Mouse (Mus musculus) liver, postnatal 0 days (tissue): ENCODE results near the gene Mpeg1. TPM values are rescaled to one million over a fixed set of nuclear protein-coding genes. Genes with fewer than 3 reads are reported as not detected.

Experiments
- ATAC-seq: fragments of 200-750 bp; cut with Nextera tagmentation; 2 replicates; pipeline ENCODE4 v1.8.0; 2017; ENCODE audit warnings: mild to moderate bottlenecking, moderate library complexity
- DNase-seq: peaks from one replicate; pipeline ENCODE4 v3.0.0-alpha.2; 2016
- H3K27ac ChIP-seq: fragments of 300-500 bp; sonication (generic); 2 replicates; pipeline ENCODE4 v1.5.1; 2014; ENCODE audit warnings: antibody characterized with exemption, moderate library complexity, mild to moderate bottlenecking, low read depth
- H3K27me3 ChIP-seq: fragments of 300-500 bp; sonication (generic); 2 replicates; pipeline ENCODE4 v1.6.1; 2014; ENCODE audit warnings: low read length, control low read depth, mixed read lengths; ENCODE audit not compliant: insufficient read depth
- H3K36me3 ChIP-seq: fragments of 300-500 bp; sonication (generic); replicated peaks from 2 replicates; pipeline ENCODE4 v1.6.1; 2014; ENCODE audit warnings: mild to moderate bottlenecking, control low read depth, low read length, moderate library complexity, mixed read lengths; ENCODE audit not compliant: insufficient read depth
- H3K4me1 ChIP-seq: fragments of 300-500 bp; sonication (generic); 2 replicates; pipeline ENCODE4 v1.6.1; 2014; ENCODE audit warnings: antibody characterized with exemption, mild to moderate bottlenecking, control low read depth; ENCODE audit not compliant: insufficient read depth
- H3K4me2 ChIP-seq: fragments of 300-500 bp; sonication (generic); 2 replicates; pipeline ENCODE4 v1.6.1; 2014; ENCODE audit warnings: low read depth, mild to moderate bottlenecking, low read length, moderate library complexity, mixed read lengths
- H3K4me3 ChIP-seq: fragments of 300-500 bp; sonication (generic); 2 replicates; pipeline ENCODE4 v1.5.1; 2014; ENCODE audit warnings: low read depth, low read length
- H3K9ac ChIP-seq: fragments of 300-500 bp; sonication (generic); replicated peaks from 2 replicates; pipeline ENCODE4 v1.6.1; 2014; ENCODE audit warnings: mild to moderate bottlenecking, moderate library complexity
- H3K9me3 ChIP-seq: fragments of 300-500 bp; sonication (generic); 2 replicates; pipeline ENCODE4 v1.6.1; 2016; ENCODE audit warnings: mild to moderate bottlenecking, control low read depth, low read length, mixed read lengths
- CTCF ChIP-seq: sonication (generic); IDR thresholded peaks from 2 replicates; pipeline ENCODE4 v1.5.1; 2016; ENCODE audit warnings: antibody characterized with exemption, low read depth
- EP300 ChIP-seq: IDR thresholded peaks from 2 replicates; pipeline ENCODE4 v1.6.1; 2016; ENCODE audit warnings: antibody characterized with exemption, low read depth, mild to moderate bottlenecking
- WGBS: fragments of 180-500 bp; shearing (Covaris S2); extraction: QIAGEN DNeasy Blood & Tissue Kit; methylation state at CpG from one replicate; pipeline ENCODE4 v1.1.7; 2014; ENCODE audit not compliant: insufficient replicate concordance; 5-methylcytosine and 5-hydroxymethylcytosine counted together
- polyA plus RNA-seq: library from polyadenylated mRNA; unstranded; fragments of >200 nt; fragmentation: Nextera tagmentation; extraction: Ambion mirVana; gene quantifications from 2 replicates; pipeline ENCODE4 v1.2.1, GENCODE M21; 2015

The Mpeg1 gene
- polyA plus RNA-seq, 1 experiment from 2014 or later, result 3.5 TPM

DNA sequence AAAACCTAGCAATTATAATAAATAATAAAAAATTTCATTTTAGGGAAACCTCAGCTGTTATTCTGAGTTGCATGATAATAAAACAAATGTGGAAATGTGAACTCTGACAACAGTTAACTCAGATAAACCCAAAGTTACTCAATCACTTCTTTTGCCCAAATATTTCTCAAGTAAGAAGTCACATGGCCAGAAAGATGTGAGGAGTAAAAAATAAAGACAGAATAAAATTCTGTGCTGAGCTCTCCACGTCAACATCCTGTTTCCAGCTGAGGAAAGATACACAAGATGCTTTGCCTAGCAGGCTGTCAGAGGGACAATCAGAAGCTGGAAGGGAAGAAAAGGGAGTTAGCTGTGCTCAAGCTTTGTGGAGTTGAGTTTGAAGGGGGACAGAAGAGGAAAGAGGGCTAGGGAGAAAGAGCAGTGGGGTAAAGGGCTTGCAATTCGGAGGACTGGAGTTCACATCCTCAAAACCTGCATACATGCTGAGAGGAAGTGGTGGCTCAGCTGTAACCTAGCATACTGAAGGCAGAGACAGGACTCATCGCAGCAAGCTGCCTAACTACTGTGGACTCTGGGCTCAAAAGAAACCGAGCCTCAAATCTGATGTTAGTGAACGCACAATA lies 20.4 kb upstream of the Mpeg1 start:
- Histone ChIP-seq H3K4me1 (peaks cover 8% of the 10 kb centered on the region; the same call in 1 of the 2 replicates), H3K4me3 (no peak overlapping the region), H3K9me3 (no peaks in the 10 kb centered on the region), H3K27ac (peak overlapping the region; percentile 70), H3K4me2 (0 out of 2 replicates have a peak overlapping the region, but pooled peaks have one; percentile 0), H3K27me3 (no peaks in the 10 kb centered on the region), H3K9ac (no peak overlapping the region), H3K36me3 (no peaks in the 10 kb centered on the region)
- 40% methylated on average over 5 of the region's 5 CpGs for WGBS
- DNase-seq (no peak), ATAC-seq (peak; percentile 33; the same call in 1 of the 2 replicates)
- TF ChIP-seq EP300, result no peak
- TF ChIP-seq CTCF, result no peak

DNA sequence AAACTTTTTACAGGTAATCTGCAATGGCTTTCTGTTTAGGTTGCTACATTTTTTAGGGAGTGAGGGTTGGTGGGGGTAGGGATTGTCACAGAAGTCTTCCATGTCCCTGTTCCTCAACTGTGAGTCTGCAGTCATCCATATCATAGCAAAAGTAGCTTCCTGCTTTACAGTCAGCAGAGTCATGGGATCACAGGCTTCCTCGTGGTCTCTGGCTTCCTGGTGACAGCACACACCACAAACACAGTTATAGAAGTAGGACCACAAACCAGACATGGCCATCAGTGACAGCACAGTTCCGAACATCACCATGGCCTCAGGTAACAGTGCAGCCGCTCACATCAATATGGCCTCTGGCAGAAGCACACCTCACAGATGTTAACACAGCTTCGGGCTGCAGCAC lies 18.0 kb upstream of the Mpeg1 start:
- no peaks in the 10 kb centered on the region for H3K36me3 ChIP-seq
- peak; percentile 42 for ATAC-seq
- no peaks in the 10 kb centered on the region for H3K9me3 ChIP-seq
- no peak overlapping the region for H3K9ac ChIP-seq
- peak overlapping the region; percentile 2; the same call in 1 of the 2 replicates for H3K27ac ChIP-seq
- no peaks in the 10 kb centered on the region for H3K27me3 ChIP-seq
- peaks cover 5% of the 10 kb centered on the region; the same call in 1 of the 2 replicates for H3K4me1 ChIP-seq
- no peak overlapping the region for H3K4me2 ChIP-seq
- no peak for DNase-seq
- H3K4me3 ChIP-seq, result no peak overlapping the region
- 54% methylated on average over 4 of the region's 4 CpGs for WGBS
- TF ChIP-seq EP300 (no peak), CTCF (no peak)

DNA sequence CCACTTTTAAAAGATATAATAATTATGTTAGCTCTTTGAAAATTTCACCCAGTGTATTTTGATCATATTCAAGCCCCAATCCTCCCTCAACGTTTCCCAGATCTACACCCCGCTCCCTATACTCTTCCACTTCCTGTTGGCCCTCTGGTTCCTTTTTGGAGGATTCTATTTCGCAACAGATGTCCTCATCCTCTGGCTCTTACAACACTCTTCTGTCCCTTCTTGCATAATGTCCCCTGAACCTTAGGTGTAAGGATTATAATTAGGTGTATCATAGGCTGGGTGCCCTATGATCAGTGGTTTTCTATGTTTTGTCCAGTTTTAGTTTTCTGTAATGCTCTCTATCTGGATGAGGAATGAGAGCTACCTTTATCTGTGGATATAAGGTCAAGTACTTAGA lies 15.6 kb upstream of the Mpeg1 start:
- Histone ChIP-seq H3K4me2 (no peak overlapping the region), H3K36me3 (no peaks in the 10 kb centered on the region), H3K9ac (no peak overlapping the region), H3K27ac (no peak overlapping the region), H3K4me3 (no peak overlapping the region), H3K27me3 (no peaks in the 10 kb centered on the region), H3K4me1 (peaks cover 5% of the 10 kb centered on the region; the same call in 1 of the 2 replicates), H3K9me3 (no peaks in the 10 kb centered on the region)
- ATAC-seq, result peak; percentile 87
- DNase-seq, result no peak
- TF ChIP-seq CTCF (no peak), EP300 (peak; percentile 81)
- 37% methylated on average over 3 of the region's 3 CpGs for WGBS

DNA sequence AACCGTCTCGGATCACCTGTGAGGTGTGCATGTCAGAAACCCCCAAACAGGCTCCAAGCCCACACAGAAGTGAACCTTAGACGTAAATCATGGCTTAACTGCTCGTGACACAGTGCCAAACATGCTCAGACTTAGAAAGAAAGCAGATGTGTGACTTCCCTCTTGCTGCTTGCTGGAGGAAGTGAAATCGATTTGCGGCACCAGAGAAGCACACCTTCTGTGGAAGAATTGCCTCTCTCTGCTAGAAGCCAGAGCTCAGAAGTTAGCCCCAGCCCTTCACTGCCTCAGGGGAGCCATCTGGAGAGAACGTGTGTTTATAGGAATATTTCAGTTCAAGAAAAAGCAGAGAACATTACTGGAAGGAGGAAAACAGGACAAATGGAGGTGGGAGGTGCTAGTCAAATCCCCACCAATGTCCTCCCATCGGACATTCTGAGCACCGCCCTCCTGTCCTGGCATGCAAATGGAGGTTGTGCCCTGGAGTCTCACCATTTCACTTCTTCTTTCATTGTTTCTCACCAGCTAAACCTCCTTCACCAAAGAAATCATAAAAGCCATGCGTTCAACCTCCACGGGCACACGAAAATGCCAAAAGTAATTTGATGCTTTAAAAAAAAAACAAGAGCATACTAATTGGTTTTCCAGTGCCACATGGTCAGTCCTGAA lies 3.0 kb upstream of the Mpeg1 start:
- ATAC-seq (peak; percentile 40; the same call in 1 of the 2 replicates), DNase-seq (no peak)
- H3K27me3 ChIP-seq, result no peaks in the 10 kb centered on the region
- H3K9ac ChIP-seq, result no peak overlapping the region
- H3K36me3 ChIP-seq, result no peaks in the 10 kb centered on the region
- no peak overlapping the region for H3K4me3 ChIP-seq
- peak overlapping the region; percentile 39; the same call in 1 of the 2 replicates for H3K4me2 ChIP-seq
- H3K9me3 ChIP-seq, result no peaks in the 10 kb centered on the region
- WGBS, result 45% methylated on average over 12 of the region's 12 CpGs
- peak overlapping the region; percentile 71 for H3K27ac ChIP-seq
- no peak for TF ChIP-seq EP300
- TF ChIP-seq CTCF, result no peak
- no peaks in the 10 kb centered on the region for H3K4me1 ChIP-seq

DNA sequence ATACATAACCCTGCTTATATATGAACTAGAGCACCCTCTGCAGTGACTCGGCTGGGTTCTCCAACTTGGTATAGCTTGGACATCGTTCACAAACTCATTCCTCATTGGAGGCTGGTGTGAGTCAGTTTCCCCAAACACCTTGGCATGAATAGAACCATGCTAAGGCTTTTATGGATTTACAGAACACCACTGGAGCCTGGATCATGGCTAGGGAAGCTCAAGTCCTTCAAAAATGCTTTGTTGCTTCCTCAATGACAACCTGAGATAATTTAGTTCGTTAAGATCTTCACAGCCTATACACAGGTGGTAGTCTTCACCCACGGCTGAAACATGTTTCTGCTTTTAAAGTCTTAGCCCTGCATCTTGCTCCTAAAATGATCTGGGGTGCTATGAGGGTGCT lies 1.1 kb upstream of the Mpeg1 start:
- Histone ChIP-seq H3K4me2 (no peak overlapping the region), H3K9ac (no peak overlapping the region), H3K4me3 (no peak overlapping the region), H3K4me1 (0 out of 2 replicates have a peak, but pooled peaks cover 3% of the 10 kb centered on the region), H3K27me3 (no peaks in the 10 kb centered on the region), H3K36me3 (no peaks in the 10 kb centered on the region), H3K27ac (no peak overlapping the region), H3K9me3 (no peaks in the 10 kb centered on the region)
- TF ChIP-seq CTCF, result no peak
- no peak for TF ChIP-seq EP300
- ATAC-seq (no peak), DNase-seq (no peak)
- WGBS, result 65% methylated on average over 4 of the region's 4 CpGs

DNA sequence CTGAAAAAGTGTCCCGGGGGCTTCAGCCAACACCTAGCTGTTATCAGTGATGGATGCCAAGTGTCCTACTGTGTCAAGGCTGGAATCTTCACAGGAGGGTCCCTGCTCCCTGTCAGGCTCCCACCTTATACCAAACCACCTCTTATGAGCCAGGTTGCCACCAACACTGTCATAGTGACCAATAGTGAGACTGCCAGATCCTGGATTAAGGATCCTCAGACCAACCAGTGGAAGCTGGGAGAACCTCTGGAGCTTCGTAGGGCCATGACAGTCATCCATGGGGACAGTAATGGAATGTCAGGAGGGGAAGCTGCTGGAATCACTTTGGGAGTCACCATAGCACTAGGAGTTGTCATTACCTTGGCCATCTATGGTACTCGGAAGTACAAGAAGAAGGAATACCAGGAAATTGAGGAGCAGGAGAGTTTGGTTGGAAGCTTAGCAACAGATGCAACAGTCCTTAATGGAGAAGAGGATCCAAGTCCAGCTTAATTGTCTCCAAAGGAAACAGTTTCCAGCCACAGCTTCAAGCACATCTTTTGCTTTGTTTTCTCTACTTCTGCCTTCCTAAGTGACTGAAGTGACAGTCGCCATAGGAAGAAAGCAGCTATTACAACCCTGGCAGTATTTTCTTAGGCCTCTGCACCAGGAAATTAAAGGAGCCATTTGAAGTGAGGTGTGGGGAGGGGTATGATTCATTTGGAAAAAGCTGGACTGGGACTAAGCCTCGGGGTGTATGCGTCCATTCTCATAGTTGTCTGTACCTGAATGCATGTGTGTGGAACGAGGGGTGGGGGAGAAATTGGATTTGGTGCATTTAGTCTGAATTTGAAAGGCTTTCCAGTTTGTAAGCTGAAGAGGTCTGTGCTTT lies 2.5 kb downstream of the Mpeg1 start:
- WGBS, result 71% methylated on average over 7 of the region's 7 CpGs
- peak overlapping the region; percentile 19 for H3K4me3 ChIP-seq
- no peaks in the 10 kb centered on the region for H3K27me3 ChIP-seq
- H3K27ac ChIP-seq, result peak overlapping the region; percentile 69
- TF ChIP-seq CTCF (no peak), EP300 (no peak)
- DNase-seq, result no peak
- peak overlapping the region; percentile 49 for H3K4me2 ChIP-seq
- H3K4me1 ChIP-seq, result 0 out of 2 replicates have a peak, but pooled peaks cover 3% of the 10 kb centered on the region
- ATAC-seq, result no peak
- no peaks in the 10 kb centered on the region for H3K36me3 ChIP-seq
- H3K9ac ChIP-seq, result peak overlapping the region; percentile 32; the same call in 1 of the 2 replicates
- no peaks in the 10 kb centered on the region for H3K9me3 ChIP-seq
